8 mouse cellular contexts compared by ENCODE assay signal in the genomic region with DNA sequence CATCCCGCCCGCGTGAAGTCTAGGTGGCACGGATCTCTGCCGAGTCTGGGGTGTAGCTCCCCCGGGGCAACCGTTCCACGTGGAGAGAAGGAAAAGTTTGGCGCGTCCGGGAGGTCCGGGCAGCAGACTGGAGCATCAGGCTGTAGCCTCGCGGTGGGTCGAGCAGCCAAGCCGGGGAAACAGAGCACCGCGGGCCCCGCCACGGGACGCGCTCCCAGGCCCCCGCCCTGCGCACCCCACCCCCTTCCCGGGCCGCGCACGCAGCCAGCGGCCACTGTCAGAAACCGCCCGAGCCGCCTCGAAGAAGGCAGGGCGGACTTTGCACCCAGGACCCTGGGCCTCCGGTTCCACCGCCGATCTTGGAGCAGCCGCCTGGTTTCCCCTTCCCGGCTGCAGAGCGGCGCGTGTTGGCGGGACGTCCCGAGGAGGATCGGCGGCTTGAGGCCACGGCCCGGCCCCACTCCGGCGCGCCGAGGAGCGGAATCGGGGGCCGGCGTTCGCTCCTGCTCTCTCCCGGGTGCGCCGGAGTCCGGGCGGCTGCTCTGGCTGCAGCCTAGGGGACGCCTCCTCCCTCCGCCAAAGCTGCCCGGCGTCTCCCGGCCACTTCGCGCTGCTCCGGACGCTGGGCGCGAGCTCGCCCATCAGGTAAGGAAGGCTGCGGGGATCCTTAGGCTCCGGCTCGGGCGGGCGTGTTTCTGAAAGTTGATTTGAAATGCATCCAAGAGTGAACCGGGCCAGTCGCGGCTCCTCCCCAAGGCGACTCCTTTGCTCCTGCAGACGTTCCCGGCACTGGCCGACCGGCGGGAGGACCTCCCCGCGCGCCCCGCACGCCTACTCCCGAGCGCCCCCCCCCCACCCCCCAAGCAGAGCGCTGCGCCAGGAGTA. TPM values are rescaled to one million over a fixed set of nuclear protein-coding genes. Genes with fewer than 3 reads are reported as not detected.
A peak's percentile ranks its signal among the peaks of the same experiment; 100 is the strongest.
DNase-seq lines count a peak whose midpoint lies in the region; ATAC-seq and TF ChIP-seq lines count a peak whose summit lies in the region.

No protein-coding gene starts in this region.

- ATAC-seq in intestine, postnatal 0 days: peak; percentile 63; the same call in 1 of the 2 replicates
- ATAC-seq in liver, embryonic 16.5 days (ENCODE audit: low read depth): no peak
- ATAC-seq in stomach, embryonic 15.5 days (ENCODE audit: insufficient read depth, low FRiP score, low read depth): peak; percentile 76

- H3K4me2 ChIP-seq in intestine, postnatal 0 days (replicated peaks; ENCODE audit: low read depth): peak overlapping the region; percentile 89
- H3K4me2 ChIP-seq in liver, embryonic 16.5 days (ENCODE audit: low read depth, low read length): peak overlapping the region; percentile 42
- peak overlapping the region; percentile 98 for H3K4me2 ChIP-seq in stomach, embryonic 15.5 days

- H3K27me3 ChIP-seq in intestine, postnatal 0 days (replicated peaks; ENCODE audit: control insufficient read depth, insufficient read depth, low read length): peaks cover 78% of the 10 kb centered on the region
- H3K27me3 ChIP-seq in liver, embryonic 16.5 days (ENCODE audit: control insufficient read depth, insufficient read depth, low read depth, low read length): peaks cover 65% of the 10 kb centered on the region
- peaks cover 66% of the 10 kb centered on the region for H3K27me3 ChIP-seq in stomach, embryonic 15.5 days (replicated peaks)

- TF ChIP-seq CTCF in intestine, postnatal 0 days (IDR thresholded peaks at IDR 0.05; ENCODE audit: low read depth): no peak

- H3K4me3 ChIP-seq in intestine, postnatal 0 days (ENCODE audit: low read depth, low read length): peak overlapping the region; percentile 53
- peak overlapping the region; percentile 37 for H3K4me3 ChIP-seq in liver, embryonic 16.5 days (ENCODE audit: low read depth, low read length)
- H3K4me3 ChIP-seq in stomach, embryonic 15.5 days (replicated peaks): peak overlapping the region; percentile 50

- no peaks in the 10 kb centered on the region for H3K36me3 ChIP-seq in intestine, postnatal 0 days (ENCODE audit: control insufficient read depth, insufficient read depth)
- H3K36me3 ChIP-seq in liver, embryonic 16.5 days (ENCODE audit: control insufficient read depth, insufficient read depth): no peaks in the 10 kb centered on the region
- H3K36me3 ChIP-seq in stomach, embryonic 15.5 days: no peaks in the 10 kb centered on the region

- under 1% methylated on average over 91 of the region's 98 CpGs for WGBS in intestine, postnatal 0 days
- WGBS in liver, embryonic 16.5 days (ENCODE audit: insufficient replicate concordance): 1% methylated on average over 97 of the region's 98 CpGs
- WGBS in stomach, embryonic 15.5 days: 1% methylated on average over 91 of the region's 98 CpGs

- H3K9ac ChIP-seq in intestine, postnatal 0 days (ENCODE audit: low read depth, low read length): no peak overlapping the region
- no peak overlapping the region for H3K9ac ChIP-seq in liver, embryonic 16.5 days (ENCODE audit: low read depth, low read length)
- H3K9ac ChIP-seq in stomach, embryonic 15.5 days: 0 out of 2 replicates have a peak overlapping the region, but pooled peaks have one; percentile 10

- peak; percentile 69 for DNase-seq in ES-CJ7 (ENCODE audit: low read depth, low spot score)
- peak; percentile 72 for DNase-seq in ZHBTc4 (ENCODE audit: low read depth, low spot score)
- DNase-seq in gastrocnemius, adult 18-20 months (ENCODE audit: low spot score): peak; percentile 33
- DNase-seq in spleen, postnatal 4 days (ENCODE audit: low spot score in 2 of 2): no peak
- DNase-seq in cerebellum, adult 8-10 months: no peak

- 0 out of 2 replicates have a peak, but pooled peaks cover 3% of the 10 kb centered on the region for H3K4me1 ChIP-seq in intestine, postnatal 0 days (replicated peaks; ENCODE audit: control insufficient read depth, insufficient read depth, low read length)
- no peaks in the 10 kb centered on the region for H3K4me1 ChIP-seq in liver, embryonic 16.5 days (ENCODE audit: control insufficient read depth, low read depth, low read length)
- H3K4me1 ChIP-seq in stomach, embryonic 15.5 days: peaks cover 20% of the 10 kb centered on the region

- H3K9me3 ChIP-seq in intestine, postnatal 0 days (ENCODE audit: control insufficient read depth): no peaks in the 10 kb centered on the region
- H3K9me3 ChIP-seq in liver, embryonic 16.5 days (replicated peaks; ENCODE audit: control insufficient read depth, low read length): no peaks in the 10 kb centered on the region
- H3K9me3 ChIP-seq in stomach, embryonic 15.5 days: no peaks in the 10 kb centered on the region

- H3K27ac ChIP-seq in intestine, postnatal 0 days (ENCODE audit: low read depth, low read length): no peak overlapping the region
- no peak overlapping the region for H3K27ac ChIP-seq in liver, embryonic 16.5 days (ENCODE audit: low read length)
- no peak overlapping the region for H3K27ac ChIP-seq in stomach, embryonic 15.5 days

RNA-seq across cellular contexts. Expression of gene Lmx1a, which starts 0.4 kb away (rescaled TPM):
- total RNA-seq in gastrocnemius, adult 18-20 months (2021): under 1 TPM; 0.11 to 0.21 TPM
- polyA plus RNA-seq in intestine, postnatal 0 days (2015; fragmentation: Nextera tagmentation; extraction: Ambion mirVana): 0.24 and 0.27 TPM in 2 replicates
- 0.02 and 0.04 TPM in 2 replicates for polyA plus RNA-seq in liver, embryonic 16.5 days (2015; fragmentation: Nextera tagmentation; extraction: Ambion mirVana)
- polyA plus RNA-seq in stomach, embryonic 15.5 days (2015; fragmentation: Nextera tagmentation; extraction: Ambion mirVana): 0.08 and 0.18 TPM in 2 replicates

Comparison
In these comparisons a context has a peak if more than half of its experiments do, and no peak if none do; other contexts are left out.
1. DNase-seq: peak in ES-CJ7 (single experiment), ZHBTc4 (single experiment) and gastrocnemius, adult 18-20 months (single experiment); none in spleen, postnatal 4 days (0 of 2) and cerebellum, adult 8-10 months (single experiment).
2. H3K4me2 ChIP-seq: peak in every context shown above with its lines; median percentile 98 in stomach, embryonic 15.5 days; 89 in intestine, postnatal 0 days; 42 in liver, embryonic 16.5 days.
3. Peak in every context shown above with its lines, with median percentiles within 50 percentile points of each other: H3K4me3 ChIP-seq.